Mouse (Mus musculus): ENCODE measurements around the gene Adamts3.

Adamts3 gene

GRCm38 (mm10) chr5:89709459-89709858, 173.7 kb downstream of the Adamts3 start:
- no peak for DNase-seq (ENCODE audit: low spot score in 2 of 2)

DNA sequence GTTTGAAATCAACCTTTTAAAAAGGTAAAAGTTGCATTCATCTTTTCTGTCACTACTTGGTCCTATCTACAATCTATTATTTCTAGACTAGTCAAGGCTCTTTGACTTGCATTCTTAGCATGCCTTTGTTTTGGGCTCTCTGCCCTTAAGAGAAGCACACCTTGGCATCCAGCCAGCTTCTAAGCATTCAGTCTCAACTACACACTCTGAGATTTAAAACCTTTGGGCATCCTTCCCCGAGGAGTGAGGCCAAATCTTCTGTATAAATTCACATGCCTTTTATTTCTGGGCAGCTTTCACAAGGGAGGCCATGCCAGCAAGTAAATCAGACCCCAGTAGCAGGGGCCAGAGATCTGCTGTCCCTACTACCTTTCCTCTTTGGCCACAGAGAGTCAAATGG, 178.9 kb downstream of the Adamts3 start:
- DNase-seq (ENCODE audit: low spot score in 2 of 2): peak in 1 of 2 experiments; percentile 25

DNA sequence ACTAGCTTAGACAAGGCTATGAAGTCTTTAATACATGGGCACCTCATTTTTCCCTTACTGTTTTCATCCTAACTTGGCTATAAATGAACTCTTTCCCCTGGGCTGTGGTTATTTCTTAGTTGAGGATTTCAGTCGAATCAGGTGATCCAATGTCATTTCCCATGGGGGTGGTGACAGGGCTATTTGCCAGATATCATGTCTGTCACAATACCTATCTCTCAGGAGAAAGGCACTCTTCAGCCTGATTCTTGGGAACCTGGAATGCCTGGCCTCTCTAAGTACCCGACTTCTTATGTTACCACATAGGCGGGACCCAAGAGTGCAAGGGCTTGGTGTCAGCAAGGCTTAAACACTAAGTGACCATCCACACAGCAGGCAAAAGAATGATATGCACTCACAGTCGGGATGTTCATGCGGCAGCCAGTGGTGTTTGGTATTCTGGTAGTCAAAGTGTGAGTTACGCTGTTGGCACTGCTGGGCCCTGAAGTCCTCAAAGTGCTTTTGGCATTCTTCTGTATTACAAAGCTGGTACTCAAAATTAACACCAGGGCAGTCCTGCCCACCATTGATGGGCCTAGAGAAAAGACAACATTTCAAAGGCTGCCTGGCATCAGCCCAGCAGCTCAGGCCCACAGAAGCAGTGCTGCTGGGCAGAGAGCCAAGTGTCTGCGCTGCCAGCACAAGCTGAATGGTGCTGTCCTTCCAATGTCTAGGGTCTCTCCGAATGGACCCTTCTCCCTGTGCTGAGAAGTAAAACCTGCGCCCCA, 181.7 kb downstream of the Adamts3 start:
- DNase-seq (ENCODE audit: low spot score in 2 of 2): peak; percentile 62 to 73

GRCm38 (mm10) chr5:89687826-89688225, 195.3 kb downstream of the Adamts3 start:
- no peak for DNase-seq (ENCODE audit: low spot score in 2 of 2)

GRCm38 (mm10) chr5:89679871-89680536, 203.1 kb downstream of the Adamts3 start:
- no peak for DNase-seq (ENCODE audit: low spot score in 2 of 2)

- no peak for DNase-seq (ENCODE audit: low spot score in 2 of 2)
These were observed 205.0 kb downstream of the Adamts3 start for GRCm38 (mm10) chr5:89678148-89678547.

DNA sequence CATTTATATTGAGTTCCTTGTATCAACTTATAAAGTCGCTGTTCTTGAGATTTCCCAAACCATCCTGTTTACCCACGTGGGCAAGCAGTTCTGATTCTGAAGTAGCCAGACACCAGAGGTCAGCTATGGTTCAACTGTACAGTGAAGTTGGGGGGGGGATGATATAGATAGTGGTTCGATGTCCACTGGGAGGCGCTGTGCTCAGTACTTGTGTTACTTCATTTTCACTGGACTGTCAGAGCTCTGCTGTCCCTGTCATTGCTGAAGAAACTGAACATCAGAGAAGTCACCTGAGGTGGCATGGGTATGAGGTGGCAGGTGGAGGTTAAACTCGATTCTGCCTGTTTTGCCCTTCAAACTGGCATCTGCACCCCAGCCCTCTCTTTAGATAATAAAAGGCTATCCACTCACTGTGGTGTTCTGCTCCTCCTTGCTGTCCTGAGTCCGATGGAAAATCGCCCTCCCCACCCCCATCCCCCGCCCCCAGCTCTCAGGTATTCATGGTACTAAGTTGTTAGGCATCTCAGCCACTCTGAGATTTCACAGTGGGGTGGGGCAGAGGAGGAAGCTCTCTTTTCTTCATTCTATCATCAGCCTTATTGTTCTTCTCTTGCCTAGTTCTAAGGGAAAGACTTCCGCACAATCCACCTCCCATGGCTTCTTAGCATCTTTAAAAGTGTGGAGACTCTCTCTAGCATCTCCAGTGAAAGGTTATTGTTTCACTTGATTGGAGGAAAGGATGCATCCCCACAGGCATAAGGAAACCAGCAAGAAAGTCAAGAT, 208.9 kb downstream of the Adamts3 start:
- no peak for DNase-seq (ENCODE audit: low spot score in 2 of 2)

DNA sequence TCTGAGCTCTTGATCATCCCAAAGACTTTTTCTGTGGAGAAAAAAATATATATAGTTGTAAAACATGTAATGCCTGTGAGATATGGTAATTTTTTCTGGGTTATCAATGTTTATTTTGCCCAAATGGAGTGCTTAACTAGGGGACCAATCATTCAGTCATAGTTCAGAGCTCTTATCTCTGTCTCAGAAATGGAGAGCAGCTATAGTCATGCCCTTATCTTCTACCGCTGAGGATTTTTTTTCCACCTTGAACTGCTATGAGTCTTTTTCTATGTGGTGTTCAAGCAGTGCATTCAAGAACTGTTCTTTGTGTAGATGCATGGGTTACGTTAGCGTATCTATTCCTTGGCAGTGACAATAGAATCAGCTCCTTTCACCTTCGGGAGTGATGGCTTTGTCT, 210.2 kb downstream of the Adamts3 start:
- no peak for DNase-seq (ENCODE audit: low spot score in 2 of 2)

GRCm38 (mm10) chr5:89654327-89654726, 228.8 kb downstream of the Adamts3 start:
- DNase-seq (ENCODE audit: low spot score in 2 of 2): no peak

DNA sequence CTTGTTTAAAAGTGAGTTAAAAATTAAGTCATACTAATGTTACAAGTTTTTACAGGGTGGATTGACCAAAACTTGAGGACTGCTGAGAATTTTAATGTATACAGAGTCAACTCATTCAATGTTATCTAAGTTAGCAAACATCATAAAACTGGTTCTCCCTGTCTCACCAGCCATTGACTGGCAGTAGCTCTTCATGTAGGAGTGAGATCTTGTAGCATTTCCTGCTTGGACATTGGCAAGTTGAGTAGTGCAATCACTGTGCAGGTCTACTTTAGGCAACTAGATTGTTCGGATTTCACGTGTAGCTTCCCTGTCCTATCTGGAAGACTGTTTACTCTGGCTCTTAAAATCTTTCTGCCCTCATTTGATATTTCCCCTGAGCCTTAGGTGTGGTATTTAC, 229.3 kb downstream of the Adamts3 start:
- DNase-seq (ENCODE audit: low spot score in 2 of 2): no peak

DNA sequence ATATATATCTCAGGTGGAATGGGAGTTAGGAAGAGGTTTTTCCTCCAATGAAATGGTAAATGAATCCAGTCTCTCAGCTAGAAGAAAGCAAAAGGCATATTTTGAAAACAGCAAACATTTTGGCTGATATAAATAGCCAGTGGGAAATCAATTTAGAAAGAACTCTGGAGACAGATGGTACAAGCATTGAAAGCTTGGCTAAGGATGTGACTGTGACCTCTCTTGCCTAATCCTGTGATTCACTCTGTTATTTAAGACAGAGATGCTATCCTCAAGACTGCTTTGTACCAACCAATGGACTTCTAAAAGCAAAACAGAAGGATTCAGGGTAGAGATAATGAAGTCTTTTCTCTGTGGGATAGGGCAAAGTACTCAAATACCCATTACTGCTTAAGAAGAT, 236.2 kb downstream of the Adamts3 start:
- no peak for DNase-seq (ENCODE audit: low spot score in 2 of 2)

- DNase-seq (ENCODE audit: low spot score in 2 of 2): no peak
These were observed 247.7 kb downstream of the Adamts3 start for GRCm38 (mm10) chr5:89635434-89635833.

DNA sequence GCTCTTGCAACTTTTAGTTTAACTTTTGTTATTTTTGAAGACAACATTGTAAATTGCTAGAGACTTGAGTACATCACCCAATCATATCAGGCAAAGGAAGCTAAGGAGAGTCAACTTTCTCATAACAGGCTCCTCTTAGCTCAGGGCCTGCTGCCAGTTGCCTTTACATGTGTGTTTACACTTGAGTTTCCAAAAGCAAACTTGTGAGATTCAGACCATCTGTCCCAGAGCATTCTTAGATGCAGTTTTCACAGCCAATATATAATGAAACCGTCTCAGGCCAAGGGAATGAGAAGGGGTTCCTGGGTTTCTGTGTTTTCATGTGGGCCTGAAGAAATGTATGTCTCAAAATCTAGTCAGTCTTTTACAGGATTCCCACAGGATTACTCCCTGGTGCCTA, 251.5 kb downstream of the Adamts3 start:
- peak in 1 of 2 experiments; percentile 13 for DNase-seq (ENCODE audit: low spot score in 2 of 2)
